Mouse (Mus musculus) limb, embryonic 13.5 days (tissue): Measurements from ENCODE around the gene 4933428M09Rik. TPM values are rescaled to one million over a fixed set of nuclear protein-coding genes. Genes with fewer than 3 reads are reported as not detected.
"Not testable (repeated sequence)": the region's sequence is repeated elsewhere in the genome, so short reads cannot be mapped to it uniquely, and the experiment has no call there.

Experiments used
- ATAC-seq: fragments of 200-750 bp; cut with Nextera tagmentation; 2 replicates; pipeline ENCODE4 v1.8.0; 2017; ENCODE audit warnings: low read depth, moderate number of reproducible peaks, moderate TSS enrichment; ENCODE audit not compliant: low FRiP score
- H3K27ac ChIP-seq: fragments of 300-500 bp; sonication (generic); 2 replicates; pipeline ENCODE4 v1.5.1; 2015; ENCODE audit warnings: inconsistent platforms, mild to moderate bottlenecking, moderate library complexity
- H3K27me3 ChIP-seq: fragments of 300-500 bp; sonication (generic); 2 replicates; pipeline ENCODE4 v1.6.1; 2015; ENCODE audit warnings: mild to moderate bottlenecking, inconsistent platforms
- H3K36me3 ChIP-seq: fragments of 300-500 bp; sonication (generic); 2 replicates; pipeline ENCODE4 v1.6.1; 2015; ENCODE audit warnings: inconsistent platforms, mild to moderate bottlenecking, moderate library complexity
- H3K4me1 ChIP-seq: fragments of 300-500 bp; sonication (generic); 2 replicates; pipeline ENCODE4 v1.6.1; 2015; ENCODE audit warnings: inconsistent platforms
- H3K4me2 ChIP-seq: fragments of 300-500 bp; sonication (generic); replicated peaks from 2 replicates; pipeline ENCODE4 v1.6.1; 2015; ENCODE audit warnings: inconsistent platforms, mild to moderate bottlenecking, moderate library complexity
- H3K4me3 ChIP-seq: fragments of 300-500 bp; sonication (generic); 2 replicates; pipeline ENCODE4 v1.5.1; 2015; ENCODE audit warnings: moderate library complexity, mild to moderate bottlenecking, inconsistent platforms
- H3K9ac ChIP-seq: fragments of 300-500 bp; sonication (generic); 2 replicates; pipeline ENCODE4 v1.6.1; 2015; ENCODE audit warnings: mild to moderate bottlenecking, inconsistent platforms
- H3K9me3 ChIP-seq: fragments of 300-500 bp; sonication (generic); 2 replicates; pipeline ENCODE4 v1.6.1; 2016; ENCODE audit warnings: inconsistent platforms
- WGBS: fragments of 180-500 bp; shearing (Covaris S2); methylation state at CpG from one replicate; pipeline ENCODE4 v1.1.7; 2015; 5-methylcytosine and 5-hydroxymethylcytosine counted together
- polyA plus RNA-seq: library from polyadenylated mRNA; unstranded; fragments of >200 nt; fragmentation: Nextera tagmentation; extraction: Ambion mirVana; gene quantifications from 2 replicates; pipeline ENCODE4 v1.2.1, GENCODE M21; 2015

4933428M09Rik gene
- not detected in 2 replicates for polyA plus RNA-seq

- Histone ChIP-seq H3K4me2 (no peak within 1 kb of the TSS), H3K9ac (no peak within 1 kb of the TSS), H3K4me1 (no peaks in the 10 kb centered on the region), H3K27ac (no peak within 1 kb of the TSS), H3K36me3 (no peaks in the 10 kb centered on the region), H3K9me3 (no peaks in the 10 kb centered on the region), H3K27me3 (no peaks in the 10 kb centered on the region), H3K4me3 (no peak within 1 kb of the TSS)
- no peak for ATAC-seq
- WGBS, result 93% methylated on average over 8 of the region's 8 CpGs
These were observed at the start of gene 4933428M09Rik for GRCm38 (mm10) chrX:139178928-139179327. 4933428M09Rik (plus strand) TSS chrX:139179228.

DNA sequence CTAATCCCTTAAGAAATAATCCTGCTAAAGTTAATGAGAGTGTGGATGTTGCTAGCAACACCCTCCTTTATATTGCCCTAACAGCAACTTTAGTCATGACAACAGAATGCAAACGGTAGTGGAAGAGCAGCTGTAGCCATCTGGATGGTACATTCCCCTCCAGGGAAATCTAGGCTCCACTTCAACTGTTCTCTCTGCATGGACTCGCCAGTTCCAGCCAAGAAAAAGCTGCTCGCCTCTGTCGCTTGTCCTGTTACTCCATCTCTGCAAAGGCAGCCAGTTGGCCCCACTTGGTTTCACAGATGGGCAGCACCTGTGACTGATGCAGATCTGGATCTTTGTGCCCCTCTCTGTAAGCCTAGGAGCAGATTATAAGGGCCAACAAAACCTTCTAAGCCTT is 45.0 kb upstream of the 4933428M09Rik start:
- no peak overlapping the region for H3K4me2 ChIP-seq
- no peak overlapping the region for H3K9ac ChIP-seq
- H3K4me1 ChIP-seq, result no peaks in the 10 kb centered on the region
- H3K36me3 ChIP-seq, result no peaks in the 10 kb centered on the region
- no peak overlapping the region for H3K27ac ChIP-seq
- H3K27me3 ChIP-seq, result peaks cover 3% of the 10 kb centered on the region; the same call in 1 of the 2 replicates
- no peak overlapping the region for H3K4me3 ChIP-seq
- 37% methylated on average over 4 of the region's 4 CpGs for WGBS
- no peak for ATAC-seq
- H3K9me3 ChIP-seq, result no peaks in the 10 kb centered on the region

DNA sequence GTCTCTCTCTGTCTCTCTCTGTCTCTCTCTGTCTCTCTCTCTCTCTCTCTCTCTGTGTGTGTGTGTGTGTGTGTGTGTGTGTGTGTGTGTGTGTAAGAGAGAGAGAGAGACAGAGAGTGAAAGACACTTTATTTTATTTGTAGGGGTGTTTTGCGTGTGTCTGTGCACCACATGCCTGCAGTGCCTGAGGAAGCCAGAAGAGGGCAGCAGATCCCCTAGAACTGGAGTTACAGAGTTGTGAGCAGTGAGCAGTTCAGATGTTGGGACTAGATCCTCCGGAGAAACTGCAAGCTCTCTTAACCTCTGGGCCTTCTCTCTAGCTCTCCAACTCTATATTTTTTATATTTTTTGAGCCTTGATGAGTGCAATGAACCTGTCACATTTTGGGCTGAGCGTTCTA is 12.5 kb downstream of the 4933428M09Rik start:
- H3K9ac ChIP-seq, H3K27ac ChIP-seq, H3K4me1 ChIP-seq, H3K9me3 ChIP-seq, H3K27me3 ChIP-seq, H3K36me3 ChIP-seq, ATAC-seq, H3K4me3 ChIP-seq, H3K4me2 ChIP-seq: not testable (repeated sequence)
- WGBS, result 96% methylated on average over 3 of the region's 3 CpGs

DNA sequence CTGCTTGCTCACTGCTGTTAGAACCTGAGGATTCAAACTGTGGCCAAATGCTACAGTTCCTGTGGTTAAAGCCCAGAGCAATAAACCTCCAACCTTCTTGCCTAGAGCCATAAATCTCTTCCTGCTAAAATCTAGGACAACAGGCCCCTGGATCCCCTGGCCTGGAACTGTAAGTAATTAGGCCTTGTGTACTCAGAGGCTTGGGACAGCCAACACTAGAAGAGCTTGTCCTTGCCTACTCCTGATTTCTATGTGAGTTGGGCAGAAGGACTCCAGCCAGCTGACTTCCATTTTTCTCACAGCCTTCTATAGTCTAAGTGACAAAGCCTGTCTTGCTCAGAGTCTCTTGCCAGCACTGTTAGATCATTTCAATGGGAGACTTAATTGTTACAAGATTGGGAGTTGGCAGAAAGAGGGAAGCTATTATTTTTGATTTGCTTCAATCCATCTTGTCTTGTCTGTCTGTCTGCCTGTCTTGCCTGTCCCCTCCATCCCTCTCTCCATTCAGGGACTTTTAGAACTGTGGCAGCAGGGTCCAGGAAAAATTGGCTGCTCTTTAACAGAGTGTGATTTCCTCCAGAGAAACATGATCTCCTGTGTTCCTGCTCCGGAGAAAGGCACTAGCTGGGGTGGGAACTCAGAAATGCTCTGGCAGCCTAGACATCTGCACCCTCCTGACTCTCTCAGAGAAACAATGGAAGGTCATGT is 15.7 kb downstream of the 4933428M09Rik start:
- 22% methylated on average over 1 of the region's 1 CpGs for WGBS
- Histone ChIP-seq H3K36me3 (no peaks in the 10 kb centered on the region), H3K27me3 (peaks cover 7% of the 10 kb centered on the region; the same call in 1 of the 2 replicates), H3K4me2 (no peak overlapping the region), H3K9me3 (no peaks in the 10 kb centered on the region), H3K4me1 (peaks cover 7% of the 10 kb centered on the region), H3K9ac (no peak overlapping the region), H3K4me3 (no peak overlapping the region), H3K27ac (no peak overlapping the region)
- 0 out of 2 replicates have a peak, but pooled peaks have one; percentile 36 for ATAC-seq

DNA sequence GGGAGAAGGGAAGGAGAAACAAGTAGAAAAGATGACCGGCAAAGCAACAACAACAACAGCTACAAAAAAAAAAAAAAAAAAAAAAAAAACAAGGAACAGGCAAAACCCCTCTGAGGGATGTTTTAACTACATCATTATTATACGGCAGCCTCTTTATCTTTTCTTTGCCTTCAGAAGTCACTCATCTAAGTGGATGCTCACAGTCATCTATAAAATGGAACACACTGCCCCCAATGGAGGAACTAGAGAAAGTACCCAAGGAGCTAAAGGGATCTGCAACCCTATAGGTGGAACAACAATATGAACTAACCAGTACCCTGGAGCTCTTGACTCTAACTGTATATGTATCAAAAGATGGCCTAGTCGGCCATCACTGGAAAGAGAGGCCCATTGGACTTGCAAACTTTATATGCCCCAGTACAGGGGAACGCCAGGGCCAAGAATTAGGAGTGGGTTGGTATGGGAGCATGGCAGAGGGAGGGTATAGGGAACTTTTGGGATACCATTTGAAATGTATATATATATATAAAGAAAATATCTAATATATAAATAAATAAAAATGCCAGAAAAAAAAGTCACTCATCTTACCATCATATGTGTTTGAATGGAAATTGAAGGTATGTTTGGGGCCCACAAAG is 30.3 kb downstream of the 4933428M09Rik start:
- not testable (repeated sequence) for H3K9me3 ChIP-seq, H3K27me3 ChIP-seq, ATAC-seq, H3K4me2 ChIP-seq, H3K4me3 ChIP-seq, H3K4me1 ChIP-seq, H3K27ac ChIP-seq, H3K9ac ChIP-seq, H3K36me3 ChIP-seq
- 83% methylated on average over 4 of the region's 4 CpGs for WGBS

DNA sequence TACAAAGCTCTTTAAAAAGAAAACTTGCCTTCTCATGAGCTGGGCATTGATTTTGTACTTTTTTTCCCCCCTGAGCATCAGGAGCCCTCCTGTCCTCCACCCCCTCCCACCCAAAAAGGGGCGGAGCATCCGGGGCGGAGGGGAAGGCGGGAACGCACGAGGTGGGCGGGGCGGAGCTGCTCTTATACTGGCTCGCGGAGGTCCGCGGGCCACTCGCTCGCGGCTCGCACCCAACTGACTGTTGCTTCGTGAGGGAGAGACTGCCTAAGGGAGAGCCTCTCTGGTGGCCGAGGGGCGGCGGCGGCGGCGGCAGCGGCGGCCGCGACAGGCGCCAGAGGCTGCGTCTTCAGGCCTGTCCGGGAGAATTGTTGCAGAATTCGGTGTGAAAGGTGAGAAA is 30.8 kb downstream of the 4933428M09Rik start, which contains the start of gene Mum1l1:
Gene Mum1l1 (plus strand): TSS at position 214 of the 397 bp plus-strand sequence.
- Histone ChIP-seq H3K4me1 (no peaks in the 10 kb centered on the region), H3K9ac (peak within 1 kb of the TSS; percentile 69), H3K4me3 (peak within 1 kb of the TSS; percentile 55), H3K4me2 (peak within 1 kb of the TSS; percentile 56), H3K36me3 (no peaks in the 10 kb centered on the region), H3K27me3 (peaks cover 5% of the 10 kb centered on the region), H3K9me3 (no peaks in the 10 kb centered on the region), H3K27ac (peak within 1 kb of the TSS; percentile 39; the same call in 1 of the 2 replicates)
- WGBS, result 23% methylated on average over 31 of the region's 31 CpGs
- ATAC-seq, result peak; percentile 89

DNA sequence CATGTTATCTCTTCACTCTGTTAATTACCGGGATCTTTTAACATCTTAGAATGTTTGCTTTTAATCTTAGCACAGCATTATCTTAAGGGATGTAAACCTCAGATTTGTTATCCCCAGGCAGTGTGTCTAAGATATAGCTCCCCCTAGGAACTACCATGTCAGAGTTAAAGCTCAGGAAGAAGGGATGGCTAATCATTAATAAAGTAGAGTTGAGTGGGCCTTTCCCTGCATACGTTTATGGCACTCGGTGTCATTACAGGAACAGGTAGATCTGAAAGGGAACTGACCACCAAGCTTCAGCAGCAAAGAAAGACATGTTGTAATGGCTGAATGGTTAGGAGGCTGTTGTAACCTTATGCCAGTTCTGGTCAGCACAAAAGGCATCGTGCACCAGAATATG is 35.7 kb downstream of the 4933428M09Rik start:
- Histone ChIP-seq H3K9me3 (no peaks in the 10 kb centered on the region), H3K4me2 (no peak overlapping the region), H3K9ac (no peak overlapping the region), H3K4me1 (no peaks in the 10 kb centered on the region), H3K27me3 (peaks cover 8% of the 10 kb centered on the region), H3K4me3 (no peak overlapping the region), H3K36me3 (no peaks in the 10 kb centered on the region), H3K27ac (no peak overlapping the region)
- ATAC-seq, result no peak
- 70% methylated on average over 4 of the region's 4 CpGs for WGBS

- H3K9me3 ChIP-seq, result no peaks in the 10 kb centered on the region
- H3K9ac ChIP-seq, result no peak overlapping the region
- no peak overlapping the region for H3K27ac ChIP-seq
- WGBS, result 70% methylated on average over 5 of the region's 5 CpGs
- no peak for ATAC-seq
- H3K36me3 ChIP-seq, result no peaks in the 10 kb centered on the region
- peaks cover 5% of the 10 kb centered on the region for H3K27me3 ChIP-seq
- H3K4me1 ChIP-seq, result no peaks in the 10 kb centered on the region
- peak overlapping the region; percentile 56 for H3K4me2 ChIP-seq
- 0 out of 2 replicates have a peak overlapping the region, but pooled peaks have one; percentile 43 for H3K4me3 ChIP-seq
These were observed 37.4 kb downstream of the 4933428M09Rik start for GRCm38 (mm10) chrX:139216409-139216808.

- Histone ChIP-seq H3K4me1 (no peaks in the 10 kb centered on the region), H3K4me2 (peak overlapping the region; percentile 56), H3K9ac (peak overlapping the region; percentile 48), H3K36me3 (no peaks in the 10 kb centered on the region), H3K27me3 (peaks cover 2% of the 10 kb centered on the region; the same call in 1 of the 2 replicates), H3K27ac (no peak overlapping the region), H3K9me3 (no peaks in the 10 kb centered on the region), H3K4me3 (peak overlapping the region; percentile 43)
- peak; percentile 93 for ATAC-seq
- 13% methylated on average over 22 of the region's 22 CpGs for WGBS
These were observed 38.1 kb downstream of the 4933428M09Rik start for GRCm38 (mm10) chrX:139216991-139217593.

GRCm38 (mm10) chrX:139217776-139218175 is 38.7 kb downstream of the 4933428M09Rik start:
- Histone ChIP-seq H3K36me3 (no peaks in the 10 kb centered on the region), H3K9ac (no peak overlapping the region), H3K27ac (no peak overlapping the region; the same call in 1 of the 2 replicates), H3K27me3 (peaks cover 2% of the 10 kb centered on the region; the same call in 1 of the 2 replicates), H3K4me3 (peak overlapping the region; percentile 43), H3K9me3 (no peaks in the 10 kb centered on the region), H3K4me1 (no peaks in the 10 kb centered on the region), H3K4me2 (peak overlapping the region; percentile 56)
- peak; percentile 41; the same call in 1 of the 2 replicates for ATAC-seq
- 66% methylated on average over 10 of the region's 10 CpGs for WGBS

GRCm38 (mm10) chrX:139219017-139219416 is 40.0 kb downstream of the 4933428M09Rik start:
- no peak for ATAC-seq
- Histone ChIP-seq H3K9me3 (no peaks in the 10 kb centered on the region), H3K36me3 (no peaks in the 10 kb centered on the region), H3K9ac (no peak overlapping the region), H3K4me2 (no peak overlapping the region), H3K27ac (no peak overlapping the region), H3K27me3 (peaks cover 2% of the 10 kb centered on the region; the same call in 1 of the 2 replicates), H3K4me3 (no peak overlapping the region), H3K4me1 (no peaks in the 10 kb centered on the region)
- WGBS, result 34% methylated on average over 2 of the region's 2 CpGs

DNA sequence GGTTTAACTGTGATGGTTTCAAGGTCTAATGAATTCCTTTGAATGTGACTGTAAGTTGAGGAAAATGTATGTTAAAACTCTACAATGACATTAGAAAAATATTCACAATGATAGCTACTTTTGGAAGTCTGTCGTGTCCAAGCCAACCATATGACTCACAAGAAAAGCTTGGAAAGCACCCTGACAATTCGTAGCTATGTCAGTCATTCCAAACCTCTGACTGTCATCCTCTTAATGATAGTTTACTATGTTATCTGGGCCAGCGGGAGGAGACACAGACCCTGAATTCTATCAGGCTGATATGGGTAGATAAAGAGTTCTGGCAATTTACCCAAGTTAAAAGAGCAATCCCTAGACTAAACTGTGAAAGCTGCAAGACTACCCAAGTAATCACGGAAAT is 41.8 kb downstream of the 4933428M09Rik start:
- Histone ChIP-seq H3K4me3 (no peak overlapping the region), H3K27me3 (no peaks in the 10 kb centered on the region; the same call in 1 of the 2 replicates), H3K4me1 (no peaks in the 10 kb centered on the region), H3K4me2 (no peak overlapping the region), H3K36me3 (no peaks in the 10 kb centered on the region), H3K9me3 (no peaks in the 10 kb centered on the region), H3K9ac (no peak overlapping the region), H3K27ac (no peak overlapping the region)
- 72% methylated on average over 4 of the region's 4 CpGs for WGBS
- no peak for ATAC-seq
